Mouse (Mus musculus): ENCODE data around the gene Gtf2h3. TPM values are rescaled to one million over a fixed set of nuclear protein-coding genes. Genes with fewer than 3 reads are reported as not detected.
A peak's percentile ranks its signal among the peaks of the same experiment; 100 is the strongest.

Gene Gtf2h3
- polyA plus RNA-seq, 1 experiment: 20.4 TPM

DNA sequence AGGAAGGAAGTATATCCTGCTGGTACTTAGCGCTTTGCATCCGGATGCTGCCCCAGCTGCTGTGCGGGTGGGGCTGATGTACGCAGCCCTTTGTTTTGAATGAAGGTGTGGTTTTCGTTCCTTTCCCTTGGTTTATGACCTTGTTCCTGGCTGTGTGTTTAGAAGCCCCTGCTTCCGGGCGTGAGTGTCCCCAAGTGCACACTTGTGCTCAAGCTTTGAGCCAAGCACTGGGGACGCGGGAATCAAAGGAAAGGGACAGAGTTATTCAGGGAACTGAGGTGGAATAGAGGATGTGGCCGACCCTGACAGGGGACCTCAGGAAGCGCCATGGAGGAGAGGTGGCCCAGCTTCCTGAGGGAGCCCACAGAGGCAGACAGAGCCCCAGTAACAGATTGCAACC lies 35.8 kb downstream of the Gtf2h3 start:
- TF ChIP-seq POLR2A (IDR thresholded peaks at IDR 0.05; ENCODE audit: control insufficient read depth, low read depth, low read length): no peak
- TF ChIP-seq CTCF (IDR thresholded peaks at IDR 0.05; ENCODE audit: control insufficient read depth, insufficient read depth, insufficient replicate concordance, low read depth, low read length): no peak
- no peaks in the 10 kb centered on the region for H3K4me1 ChIP-seq (ENCODE audit: control insufficient read depth, insufficient read depth, low read length)
- no peak overlapping the region for H3K4me3 ChIP-seq (ENCODE audit: control insufficient read depth, low read depth, low read length)
- no peaks in the 10 kb centered on the region for H3K27me3 ChIP-seq (ENCODE audit: control insufficient read depth, insufficient read depth, low read length)
- H3K36me3 ChIP-seq (ENCODE audit: control insufficient read depth, insufficient read depth, low read length): peaks cover 3% of the 10 kb centered on the region
- H3K27ac ChIP-seq (ENCODE audit: control insufficient read depth, insufficient read depth, low read depth, low read length): no peak overlapping the region

DNA sequence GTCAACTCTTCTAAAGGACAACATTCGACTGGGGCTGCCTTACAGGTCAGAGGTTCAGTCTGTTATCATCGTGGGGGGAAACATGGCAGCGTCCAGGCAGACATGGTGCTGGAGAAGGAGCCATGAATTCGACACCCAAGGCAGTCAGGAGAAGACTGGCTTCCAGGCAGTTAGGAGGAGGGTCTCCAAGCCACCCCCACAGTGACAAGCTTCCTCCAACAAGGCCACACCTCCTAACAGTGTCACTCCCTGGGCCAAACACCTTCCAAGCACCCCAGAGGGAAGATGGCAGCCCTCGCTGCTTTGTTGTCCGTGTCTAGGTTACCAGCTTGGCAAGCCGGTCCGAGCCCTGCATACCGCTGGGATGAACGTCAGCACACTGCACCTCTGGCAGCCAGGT lies 39.8 kb downstream of the Gtf2h3 start:
- H3K4me1 ChIP-seq (ENCODE audit: control insufficient read depth, insufficient read depth, low read length): no peaks in the 10 kb centered on the region
- TF ChIP-seq CTCF (IDR thresholded peaks at IDR 0.05; ENCODE audit: control insufficient read depth, insufficient read depth, insufficient replicate concordance, low read depth, low read length) (no peak), POLR2A (IDR thresholded peaks at IDR 0.05; ENCODE audit: control insufficient read depth, low read depth, low read length) (no peak)
- H3K27me3 ChIP-seq (ENCODE audit: control insufficient read depth, insufficient read depth, low read length): no peaks in the 10 kb centered on the region
- H3K4me3 ChIP-seq (ENCODE audit: control insufficient read depth, low read depth, low read length): no peak overlapping the region
- no peak overlapping the region for H3K27ac ChIP-seq (ENCODE audit: control insufficient read depth, insufficient read depth, low read depth, low read length)
- H3K36me3 ChIP-seq (ENCODE audit: control insufficient read depth, insufficient read depth, low read length): peaks cover 1% of the 10 kb centered on the region; the same call in 1 of the 2 replicates

DNA sequence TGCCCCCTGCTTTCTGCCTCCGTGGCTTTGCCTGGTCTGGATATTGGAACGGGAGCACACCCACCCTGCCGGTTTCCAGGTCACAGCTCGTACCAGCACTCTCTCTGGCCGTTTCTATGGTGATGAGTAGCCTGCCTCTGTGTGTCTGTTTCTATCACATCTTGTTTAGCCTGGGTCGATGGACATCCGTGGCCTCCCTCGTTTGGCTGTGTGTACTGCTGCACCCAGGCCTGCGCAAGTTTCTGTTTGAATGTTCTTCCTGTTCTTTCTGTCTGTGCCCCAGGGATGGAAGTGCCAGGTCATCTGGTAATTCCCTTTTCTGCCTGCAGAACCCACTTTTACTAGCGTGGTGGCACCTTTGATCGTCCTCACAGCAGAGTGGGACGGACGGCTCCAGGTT lies 42.4 kb downstream of the Gtf2h3 start:
- TF ChIP-seq POLR2A (IDR thresholded peaks at IDR 0.05; ENCODE audit: control insufficient read depth, low read depth, low read length) (no peak), CTCF (IDR thresholded peaks at IDR 0.05; ENCODE audit: control insufficient read depth, insufficient read depth, insufficient replicate concordance, low read depth, low read length) (no peak)
- no peaks in the 10 kb centered on the region; the same call in 1 of the 2 replicates for H3K36me3 ChIP-seq (ENCODE audit: control insufficient read depth, insufficient read depth, low read length)
- no peak overlapping the region for H3K4me3 ChIP-seq (ENCODE audit: control insufficient read depth, low read depth, low read length)
- no peaks in the 10 kb centered on the region for H3K27me3 ChIP-seq (ENCODE audit: control insufficient read depth, insufficient read depth, low read length)
- no peak overlapping the region for H3K27ac ChIP-seq (ENCODE audit: control insufficient read depth, insufficient read depth, low read depth, low read length)
- H3K4me1 ChIP-seq (ENCODE audit: control insufficient read depth, insufficient read depth, low read length): no peaks in the 10 kb centered on the region

DNA sequence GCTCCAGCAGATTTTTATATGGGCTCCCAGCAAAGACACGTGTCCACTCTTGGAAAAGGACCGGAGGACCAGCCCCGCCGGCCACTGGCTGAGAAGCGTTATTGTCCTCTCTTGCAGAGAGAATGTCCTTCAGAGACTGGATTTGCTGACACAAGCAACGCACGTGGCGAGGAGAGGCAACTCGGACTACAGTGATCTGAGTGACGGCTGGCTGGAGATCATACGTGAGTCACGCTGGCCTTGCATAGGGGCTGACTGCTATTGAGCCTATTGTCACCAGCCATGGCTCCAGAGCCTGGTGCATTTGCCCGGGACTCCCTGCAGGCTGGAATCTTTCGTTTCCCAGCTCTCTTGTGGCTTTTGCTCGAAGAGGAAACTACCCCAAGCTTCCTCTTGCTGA lies 44.0 kb downstream of the Gtf2h3 start:
- no peak overlapping the region for H3K4me3 ChIP-seq (ENCODE audit: control insufficient read depth, low read depth, low read length)
- no peaks in the 10 kb centered on the region for H3K27me3 ChIP-seq (ENCODE audit: control insufficient read depth, insufficient read depth, low read length)
- no peak for TF ChIP-seq POLR2A (IDR thresholded peaks at IDR 0.05; ENCODE audit: control insufficient read depth, low read depth, low read length)
- no peak for TF ChIP-seq CTCF (IDR thresholded peaks at IDR 0.05; ENCODE audit: control insufficient read depth, insufficient read depth, insufficient replicate concordance, low read depth, low read length)
- no peaks in the 10 kb centered on the region for H3K4me1 ChIP-seq (ENCODE audit: control insufficient read depth, insufficient read depth, low read length)
- no peak overlapping the region for H3K27ac ChIP-seq (ENCODE audit: control insufficient read depth, insufficient read depth, low read depth, low read length)
- no peaks in the 10 kb centered on the region; the same call in 1 of the 2 replicates for H3K36me3 ChIP-seq (ENCODE audit: control insufficient read depth, insufficient read depth, low read length)

DNA sequence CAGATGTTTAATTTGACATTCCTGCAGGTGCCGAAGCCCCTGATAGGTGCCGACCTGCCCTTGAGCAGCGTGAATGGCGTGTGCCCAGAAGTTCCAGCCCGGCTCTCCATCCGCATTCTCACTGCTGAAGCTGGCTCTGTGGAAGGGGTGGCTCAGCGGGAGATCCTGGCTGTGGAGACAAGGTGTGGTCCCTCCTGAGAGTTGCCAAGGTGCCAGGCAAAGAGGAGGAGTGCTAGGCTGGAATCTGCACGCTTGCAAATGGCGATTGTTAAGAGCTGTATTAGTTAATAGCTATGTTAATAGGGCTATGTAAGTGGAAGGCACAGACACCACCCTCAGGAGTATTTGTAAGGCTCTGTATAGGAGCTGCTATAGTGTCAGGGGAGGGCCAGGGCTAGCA lies 45.4 kb downstream of the Gtf2h3 start:
- H3K27me3 ChIP-seq (ENCODE audit: control insufficient read depth, insufficient read depth, low read length): no peaks in the 10 kb centered on the region
- TF ChIP-seq POLR2A (IDR thresholded peaks at IDR 0.05; ENCODE audit: control insufficient read depth, low read depth, low read length) (no peak), CTCF (IDR thresholded peaks at IDR 0.05; ENCODE audit: control insufficient read depth, insufficient read depth, insufficient replicate concordance, low read depth, low read length) (no peak)
- no peak overlapping the region for H3K27ac ChIP-seq (ENCODE audit: control insufficient read depth, insufficient read depth, low read depth, low read length)
- no peaks in the 10 kb centered on the region; the same call in 1 of the 2 replicates for H3K36me3 ChIP-seq (ENCODE audit: control insufficient read depth, insufficient read depth, low read length)
- peaks cover 4% of the 10 kb centered on the region for H3K4me1 ChIP-seq (ENCODE audit: control insufficient read depth, insufficient read depth, low read length)
- H3K4me3 ChIP-seq (ENCODE audit: control insufficient read depth, low read depth, low read length): no peak overlapping the region

DNA sequence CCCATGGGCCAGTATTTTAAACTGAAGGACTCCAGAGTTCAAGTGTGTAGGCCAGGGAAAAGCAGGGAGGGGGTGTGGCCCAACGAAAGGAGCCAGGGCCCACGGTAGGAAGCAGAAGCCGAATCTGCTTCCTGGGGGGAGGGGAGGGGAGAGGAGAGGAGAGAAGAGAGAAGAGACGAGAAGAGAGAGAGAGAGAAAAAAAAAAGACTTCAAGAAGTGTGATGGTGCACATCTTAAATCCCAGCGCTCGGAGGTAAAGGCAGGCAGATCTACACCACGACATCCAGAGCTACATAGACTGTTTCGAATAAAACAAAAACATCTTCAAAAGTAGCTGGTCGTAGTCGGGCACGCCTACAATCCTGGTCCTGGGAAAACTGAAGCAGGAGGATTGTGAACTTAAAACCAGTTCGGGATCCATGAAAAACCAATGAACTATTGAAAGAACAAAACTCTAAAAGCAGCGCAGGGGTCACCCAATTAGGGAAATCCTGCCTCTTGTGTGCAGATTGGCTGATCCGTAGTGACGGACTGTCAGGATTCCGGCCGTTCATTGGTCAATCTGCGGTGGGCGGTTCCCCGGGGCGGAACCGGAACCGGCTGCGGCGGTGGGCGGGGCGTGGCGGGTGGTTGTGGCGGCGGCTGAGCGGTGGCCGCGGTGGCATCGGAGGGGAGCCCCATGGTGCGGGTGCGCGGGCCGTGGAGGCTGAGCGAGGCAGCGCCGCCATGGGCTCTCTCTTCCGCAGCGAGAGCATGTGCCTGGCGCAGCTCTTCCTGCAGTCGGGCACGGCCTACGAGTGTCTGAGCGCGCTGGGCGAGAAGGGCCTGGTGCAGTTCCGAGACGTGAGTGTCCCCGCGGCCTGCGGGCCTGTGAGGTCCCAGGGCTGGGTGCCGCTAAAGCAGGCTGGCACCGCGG lies 49.8 kb downstream of the Gtf2h3 start, which contains the start of gene Atp6v0a2:
Gene Atp6v0a2, plus strand, starts transcription at position 129 of the 916 bp plus-strand sequence.
- peak within 1 kb of the TSS; percentile 67 for H3K27ac ChIP-seq (ENCODE audit: control insufficient read depth, insufficient read depth, low read depth, low read length)
- H3K4me1 ChIP-seq (ENCODE audit: control insufficient read depth, insufficient read depth, low read length): peaks cover 8% of the 10 kb centered on the region
- peaks cover 2% of the 10 kb centered on the region; the same call in 1 of the 2 replicates for H3K36me3 ChIP-seq (ENCODE audit: control insufficient read depth, insufficient read depth, low read length)
- H3K4me3 ChIP-seq (ENCODE audit: control insufficient read depth, low read depth, low read length): peak within 1 kb of the TSS; percentile 97
- H3K27me3 ChIP-seq (ENCODE audit: control insufficient read depth, insufficient read depth, low read length): no peaks in the 10 kb centered on the region
- TF ChIP-seq CTCF (IDR thresholded peaks at IDR 0.05; ENCODE audit: control insufficient read depth, insufficient read depth, insufficient replicate concordance, low read depth, low read length): no peak
- peak; percentile 70 for TF ChIP-seq POLR2A (IDR thresholded peaks at IDR 0.05; ENCODE audit: control insufficient read depth, low read depth, low read length)

DNA sequence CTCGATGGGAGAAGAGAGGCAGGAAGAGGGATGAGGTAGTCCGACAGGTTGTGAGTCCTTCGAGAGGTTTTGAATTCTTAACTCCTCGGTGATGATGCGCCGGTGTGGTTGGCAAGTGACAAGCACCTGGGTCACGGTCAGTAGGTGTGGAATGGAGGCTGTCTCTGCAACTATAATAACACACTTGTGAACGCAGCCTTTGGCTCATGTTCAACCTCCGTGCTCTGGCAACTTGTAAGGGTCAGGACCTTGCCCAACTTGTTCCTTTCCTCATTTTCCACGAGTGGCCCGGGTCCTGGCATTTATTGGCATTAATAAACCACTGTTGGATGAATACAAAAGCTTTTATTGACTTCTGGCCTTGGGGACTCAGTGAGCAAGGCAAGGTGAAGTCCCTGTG lies 50.7 kb downstream of the Gtf2h3 start:
- H3K4me3 ChIP-seq (ENCODE audit: control insufficient read depth, low read depth, low read length): peak overlapping the region; percentile 97
- H3K27ac ChIP-seq (ENCODE audit: control insufficient read depth, insufficient read depth, low read depth, low read length): peak overlapping the region; percentile 67
- H3K27me3 ChIP-seq (ENCODE audit: control insufficient read depth, insufficient read depth, low read length): no peaks in the 10 kb centered on the region
- peaks cover 8% of the 10 kb centered on the region for H3K4me1 ChIP-seq (ENCODE audit: control insufficient read depth, insufficient read depth, low read length)
- TF ChIP-seq POLR2A (IDR thresholded peaks at IDR 0.05; ENCODE audit: control insufficient read depth, low read depth, low read length) (no peak), CTCF (IDR thresholded peaks at IDR 0.05; ENCODE audit: control insufficient read depth, insufficient read depth, insufficient replicate concordance, low read depth, low read length) (no peak)
- peaks cover 2% of the 10 kb centered on the region; the same call in 1 of the 2 replicates for H3K36me3 ChIP-seq (ENCODE audit: control insufficient read depth, insufficient read depth, low read length)
